Mouse (Mus musculus) kidney, postnatal 10 days (tissue): ENCODE results near the gene Lrrc56.
A peak's percentile ranks its signal among the peaks of the same experiment; 100 is the strongest.

ENCODE experiments used
- DNase-seq: peaks from one replicate; pipeline ENCODE4 v3.0.0; 2021; ENCODE audit warnings: mixed read lengths

The Lrrc56 gene

GRCm38 (mm10) chr7:141192776-141193347 is 1.1 kb upstream of the Lrrc56 start:
- peak; percentile 33 for DNase-seq

GRCm38 (mm10) chr7:141193348-141193856 is 555 bp upstream of the Lrrc56 start:
- DNase-seq, result peak; percentile 67

DNA sequence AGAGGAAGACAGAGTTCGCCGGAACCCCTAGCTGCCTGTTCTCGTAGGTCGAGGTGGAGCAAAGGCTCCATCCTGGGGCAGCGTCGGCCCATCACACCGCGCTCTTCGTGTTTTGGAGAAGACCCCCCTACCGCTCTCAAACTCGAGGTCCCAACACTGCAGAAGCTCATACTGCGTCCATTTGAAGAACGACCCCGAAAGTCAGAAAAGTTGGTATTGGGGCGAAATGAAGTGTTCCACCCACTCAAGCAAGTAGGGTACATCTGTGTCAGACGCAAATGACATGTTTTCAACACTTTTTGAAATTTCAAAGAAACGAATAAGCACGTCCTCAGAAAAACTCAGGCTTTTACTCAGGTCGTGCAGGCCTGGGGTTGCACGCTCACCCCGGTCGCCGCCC is 452 bp downstream of the Lrrc56 start:
- no peak for DNase-seq

- peak; percentile 97 for DNase-seq
Measured at GRCm38 (mm10) chr7:141194830-141195229, 873 bp downstream of the Lrrc56 start.

DNA sequence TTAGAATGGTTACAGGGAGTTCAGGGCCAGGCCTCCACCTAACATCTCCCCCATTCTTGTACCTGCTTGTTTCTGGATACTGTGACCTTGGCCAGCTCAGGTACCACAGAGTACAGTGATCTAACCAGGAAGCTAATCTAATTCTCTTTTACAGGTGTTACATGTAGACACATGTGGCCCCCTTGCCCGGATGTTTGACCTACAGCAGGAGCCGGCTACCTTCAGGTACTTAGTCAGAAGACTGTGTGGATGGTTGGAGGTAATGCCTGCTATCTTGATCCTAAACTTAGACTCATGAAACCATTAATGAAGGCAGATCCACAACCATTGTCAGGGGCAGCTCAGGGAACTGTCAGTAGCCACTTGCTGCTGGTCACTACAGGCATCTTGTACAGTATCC is 1.8 kb downstream of the Lrrc56 start:
- DNase-seq, result no peak

DNA sequence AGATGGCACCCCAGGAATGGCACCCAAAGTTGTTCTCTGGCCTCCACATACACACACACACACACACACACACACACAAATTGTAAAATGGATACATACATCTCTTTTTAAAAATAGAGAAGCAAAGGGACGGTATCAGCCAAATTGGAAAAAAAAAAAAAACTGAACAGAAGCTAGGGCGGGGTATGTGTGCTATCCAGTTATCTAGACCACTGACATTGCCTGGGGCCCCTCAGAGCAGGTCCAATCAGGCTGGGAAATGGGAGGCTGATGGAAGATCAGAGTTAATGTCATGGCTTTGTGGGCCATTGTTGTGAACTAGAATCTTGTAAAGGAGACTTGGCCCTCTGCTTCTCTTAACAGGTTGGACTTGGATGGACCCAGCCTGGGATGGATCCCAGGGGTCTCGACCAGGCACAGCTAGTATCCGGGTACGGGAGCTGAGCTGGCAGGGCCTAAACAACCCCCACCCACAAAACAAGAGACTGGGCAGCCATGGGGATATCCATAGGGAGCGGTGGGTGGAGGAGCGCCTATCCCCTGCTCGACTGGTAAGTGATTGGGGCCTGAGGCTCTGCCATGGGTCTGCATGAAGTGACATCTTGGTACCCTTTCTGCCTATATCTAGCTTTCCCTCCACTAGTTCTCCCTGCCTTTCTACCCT is 2.8 kb downstream of the Lrrc56 start:
- no peak for DNase-seq

DNA sequence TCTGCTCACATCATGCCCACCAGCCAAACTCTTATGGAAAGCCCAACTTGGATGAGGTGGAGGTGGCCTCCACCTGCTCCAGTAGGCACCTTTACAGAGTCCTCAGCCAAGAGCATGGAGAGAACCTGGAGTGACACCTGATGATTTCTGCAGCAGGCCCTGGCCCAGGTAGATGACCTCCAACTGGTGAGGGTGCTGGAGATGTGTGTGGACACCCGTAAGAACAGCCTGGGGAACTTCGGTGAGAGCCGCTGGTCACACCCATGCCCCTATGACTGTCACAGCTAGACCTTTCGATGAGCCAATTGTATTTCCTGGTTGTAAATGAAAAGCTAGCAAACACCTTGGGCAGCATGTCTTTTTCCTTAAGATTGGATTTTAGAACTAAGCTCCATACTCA is 4.2 kb downstream of the Lrrc56 start:
- DNase-seq, result no peak

- DNase-seq, result no peak
Measured at GRCm38 (mm10) chr7:141204546-141204945, 10.6 kb downstream of the Lrrc56 start.

DNA sequence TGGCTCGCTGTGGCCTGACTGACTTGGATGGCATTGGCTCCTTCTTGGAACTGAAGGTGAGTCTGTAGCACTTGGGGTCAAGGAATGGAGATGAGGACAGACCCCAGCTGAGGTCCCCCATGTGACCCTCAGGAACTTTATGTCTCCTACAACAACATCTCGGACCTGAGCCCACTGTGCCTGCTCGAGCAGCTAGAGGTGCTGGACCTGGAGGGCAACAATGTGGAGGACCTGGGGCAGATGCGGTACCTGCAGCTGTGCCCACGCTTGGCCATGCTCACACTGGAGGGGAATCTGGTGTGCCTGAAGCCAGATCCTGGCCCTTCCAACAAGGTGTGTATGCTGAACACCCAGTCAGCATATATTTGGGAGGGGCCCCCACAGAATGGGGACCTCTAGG is 11.5 kb downstream of the Lrrc56 start:
- no peak for DNase-seq

DNA sequence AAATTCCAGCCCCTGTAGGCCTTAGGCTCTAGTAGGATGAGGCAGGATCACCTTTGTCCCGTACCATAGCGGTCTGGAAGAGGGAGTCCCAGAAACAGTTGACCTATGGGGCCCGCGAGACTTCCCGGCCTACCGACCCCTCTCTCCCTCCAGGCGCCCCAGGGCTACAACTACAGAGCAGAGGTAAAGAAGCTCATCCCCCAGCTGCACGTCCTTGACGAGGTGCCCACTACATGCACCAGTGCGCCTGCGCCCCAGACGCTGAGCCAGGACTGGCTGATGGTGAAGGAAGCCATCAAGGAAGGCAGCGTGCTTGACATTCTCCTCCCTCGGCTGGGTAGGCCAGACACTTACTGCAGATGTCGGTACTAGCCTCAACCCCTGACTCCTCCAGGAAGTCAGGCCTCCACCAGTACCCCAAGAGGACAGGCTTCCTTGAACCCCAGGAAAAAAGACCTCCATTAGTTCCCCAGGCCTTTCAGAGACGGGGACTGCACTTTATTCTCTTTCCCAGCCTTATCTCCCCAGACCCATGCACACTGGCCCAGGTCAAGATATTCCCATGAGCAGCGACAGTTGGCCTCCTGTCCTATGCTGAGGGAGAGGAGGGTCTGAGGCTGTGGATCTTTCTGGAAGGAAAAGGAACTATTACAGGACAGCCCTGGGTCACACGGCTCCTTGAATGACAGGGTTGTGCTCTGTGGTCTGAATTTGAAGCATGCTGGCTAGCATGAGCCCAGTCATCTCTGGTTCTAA is 12.4 kb downstream of the Lrrc56 start:
- no peak for DNase-seq

- DNase-seq, result no peak
Measured at GRCm38 (mm10) chr7:141209526-141209925, 15.6 kb downstream of the Lrrc56 start.

DNA sequence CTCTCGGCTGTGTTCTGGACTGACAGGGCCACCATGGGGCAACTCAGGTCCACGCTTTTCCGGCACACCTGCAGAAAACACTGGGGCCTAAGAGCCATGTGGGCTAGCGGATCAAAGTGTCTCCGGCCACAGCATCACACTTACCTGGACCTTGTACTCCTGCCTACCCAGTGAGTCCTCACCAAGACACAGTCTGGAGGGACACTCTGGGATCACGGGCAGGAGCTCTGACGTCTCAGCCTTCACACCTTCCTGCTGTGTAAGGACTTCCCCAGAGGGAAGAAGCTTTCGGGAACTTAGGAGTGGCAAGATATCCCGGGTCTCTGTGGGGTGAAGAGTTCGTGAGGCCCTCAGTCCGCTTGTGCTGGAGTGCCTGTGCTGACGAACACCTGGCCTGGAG is 16.2 kb downstream of the Lrrc56 start:
- no peak for DNase-seq

DNA sequence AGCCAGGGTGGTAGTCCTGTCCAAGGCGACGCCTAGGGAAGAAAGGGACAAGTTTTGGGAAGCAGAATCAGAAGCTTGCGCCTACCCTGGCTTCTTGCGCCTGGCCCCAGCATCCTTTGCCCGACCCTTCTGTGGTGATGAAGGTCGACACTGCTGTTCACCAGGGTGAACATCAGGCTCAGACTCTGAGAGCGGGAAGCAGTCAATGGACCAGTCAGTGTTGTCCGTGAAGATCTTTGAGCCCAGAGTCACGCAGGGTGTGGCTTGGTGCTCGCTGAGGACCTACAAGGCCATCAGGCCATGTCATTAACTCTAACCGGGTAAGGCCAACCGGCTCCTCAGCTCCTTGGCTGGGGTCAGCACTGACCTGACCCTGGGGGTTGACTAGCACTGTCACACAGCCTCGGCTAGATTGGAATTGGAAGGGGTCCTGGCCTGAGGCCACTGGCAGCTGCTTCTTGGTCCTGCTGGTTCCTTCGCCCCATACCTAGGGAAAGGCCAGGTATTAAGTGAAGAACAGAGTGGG is 16.7 kb downstream of the Lrrc56 start:
- DNase-seq, result no peak

GRCm38 (mm10) chr7:141213133-141213532 is 19.2 kb downstream of the Lrrc56 start:
- DNase-seq, result no peak

- no peak for DNase-seq
Measured at GRCm38 (mm10) chr7:141213605-141214235, 19.8 kb downstream of the Lrrc56 start, which contains the start of gene Lmntd2. Gene Lmntd2, minus strand, starts transcription at chr7:141214080.

DNA sequence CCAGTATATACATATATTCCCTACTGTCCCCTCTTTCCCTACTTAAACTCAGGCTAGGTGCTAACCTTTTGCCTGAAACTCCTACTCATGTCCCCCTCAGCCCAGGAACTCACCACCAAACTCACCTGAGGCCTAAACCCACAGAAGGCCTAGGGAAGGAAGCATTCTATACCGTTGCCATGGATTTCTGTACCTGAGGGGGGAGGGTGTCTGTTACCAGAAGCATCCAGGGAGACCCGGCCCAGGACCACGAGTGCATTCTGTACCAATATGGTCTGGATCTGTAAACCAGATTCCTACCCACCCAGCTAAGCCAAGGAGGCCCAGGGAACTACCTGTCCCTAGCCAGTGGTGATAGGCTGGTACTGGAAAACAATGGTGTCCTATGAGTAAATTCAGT is 20.4 kb downstream of the Lrrc56 start:
- DNase-seq, result no peak

GRCm38 (mm10) chr7:141215101-141215879 is 21.3 kb downstream of the Lrrc56 start, which contains the start of gene Rassf7:
Gene Rassf7, plus strand, starts transcription at chr7:141215860.
- peak; percentile 97 for DNase-seq

GRCm38 (mm10) chr7:141215880-141216733 is 22.1 kb downstream of the Lrrc56 start:
- peak; percentile 89 for DNase-seq

DNA sequence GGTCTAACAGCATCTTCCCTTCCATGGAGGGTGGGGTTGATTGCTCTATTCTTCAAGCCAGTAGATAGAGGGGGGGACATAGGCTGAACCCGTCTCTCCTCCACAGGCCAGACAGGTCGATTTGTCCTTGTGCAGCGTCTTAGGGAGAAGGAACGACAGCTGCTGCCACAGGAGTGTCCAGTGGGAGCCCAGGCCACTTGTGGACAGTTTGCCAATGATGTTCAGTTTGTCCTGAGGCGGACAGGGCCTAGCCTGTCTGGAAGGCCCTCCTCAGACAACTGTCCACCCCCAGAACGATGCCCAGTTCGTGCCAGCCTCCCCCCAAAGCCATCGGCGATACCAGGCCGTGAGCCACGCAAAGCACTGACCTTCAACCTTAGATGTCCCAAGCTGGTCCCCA is 22.9 kb downstream of the Lrrc56 start:
- no peak for DNase-seq

DNA sequence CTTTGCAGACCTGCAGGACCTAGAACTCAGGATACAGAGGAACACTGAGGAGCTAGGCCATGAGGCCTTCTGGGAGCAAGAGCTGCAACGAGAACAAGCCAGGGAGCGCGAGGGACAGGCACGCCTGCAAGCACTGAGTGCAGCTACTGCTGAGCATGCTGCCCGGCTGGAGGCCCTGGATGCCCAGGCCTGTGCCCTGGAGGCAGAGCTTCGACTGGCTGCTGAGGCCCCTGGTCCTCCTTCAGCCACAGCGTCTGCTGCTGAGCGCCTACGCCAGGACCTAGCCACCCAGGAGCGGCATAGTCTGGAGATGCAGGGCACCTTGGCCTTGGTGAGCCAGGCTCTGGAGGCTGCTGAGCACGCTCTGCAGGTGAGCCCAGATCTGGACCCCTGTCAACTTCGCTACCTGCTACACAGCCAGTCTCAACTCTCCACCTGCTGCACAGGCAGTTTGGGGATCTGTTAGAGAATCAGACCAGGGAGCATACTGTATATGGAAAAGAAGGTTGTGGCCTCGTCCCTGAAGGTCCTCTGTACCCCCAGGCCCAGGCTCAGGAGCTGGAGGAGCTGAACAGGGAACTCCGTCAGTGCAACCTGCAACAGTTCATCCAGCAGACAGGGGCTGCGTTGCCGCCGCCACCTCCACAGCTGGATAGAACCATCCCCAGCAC is 23.5 kb downstream of the Lrrc56 start:
- DNase-seq, result no peak

DNA sequence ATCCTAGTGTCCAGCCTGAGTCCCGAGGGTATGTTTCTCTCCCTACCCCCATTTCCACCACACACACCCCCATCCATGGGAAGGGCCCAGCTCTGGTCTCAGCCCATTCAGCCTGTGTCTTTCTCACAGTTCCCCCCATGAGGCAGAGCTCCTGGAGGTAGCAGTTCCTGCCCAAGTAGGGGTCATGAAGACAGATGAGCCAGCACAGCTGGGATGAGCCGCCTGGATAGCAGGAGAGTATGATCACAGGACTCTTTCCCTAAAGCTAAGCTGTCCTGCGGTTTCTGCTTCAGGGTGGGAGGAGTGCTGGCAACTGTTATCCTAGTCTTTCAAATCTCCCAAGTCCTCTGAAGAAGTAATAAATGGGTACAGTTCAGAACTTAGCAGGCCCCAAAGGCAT is 24.2 kb downstream of the Lrrc56 start:
- no peak for DNase-seq
